Mouse (Mus musculus): ENCODE data around the gene Vmn1r45.
"Not testable (repeated sequence)": the region's sequence is repeated elsewhere in the genome, so short reads cannot be mapped to it uniquely, and the experiment has no call there.

Gene Vmn1r45

DNA sequence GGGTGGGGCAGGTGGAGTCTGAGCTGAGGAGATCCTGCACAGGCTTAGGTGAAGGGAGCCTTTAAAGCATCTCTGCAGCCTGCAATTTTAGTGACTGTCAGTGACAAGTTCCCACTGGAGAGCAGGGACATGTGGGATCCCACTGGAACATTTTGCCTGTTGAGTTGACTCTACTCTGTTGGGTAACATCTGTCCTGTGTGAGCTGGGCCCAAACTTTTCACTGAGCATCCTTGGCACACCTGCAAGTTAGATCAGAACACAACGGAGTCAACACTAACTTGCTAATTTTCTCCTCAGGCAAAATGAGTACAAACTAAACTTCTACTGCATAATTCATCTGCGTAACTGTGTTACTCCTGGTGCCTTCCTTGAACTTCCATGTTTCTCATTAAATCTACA lies at the start of gene Vmn1r45:
Gene Vmn1r45, minus strand, starts transcription at position 101 of the 400 bp plus-strand sequence.
- not testable (repeated sequence) for DNase-seq (ENCODE audit: low spot score)

DNA sequence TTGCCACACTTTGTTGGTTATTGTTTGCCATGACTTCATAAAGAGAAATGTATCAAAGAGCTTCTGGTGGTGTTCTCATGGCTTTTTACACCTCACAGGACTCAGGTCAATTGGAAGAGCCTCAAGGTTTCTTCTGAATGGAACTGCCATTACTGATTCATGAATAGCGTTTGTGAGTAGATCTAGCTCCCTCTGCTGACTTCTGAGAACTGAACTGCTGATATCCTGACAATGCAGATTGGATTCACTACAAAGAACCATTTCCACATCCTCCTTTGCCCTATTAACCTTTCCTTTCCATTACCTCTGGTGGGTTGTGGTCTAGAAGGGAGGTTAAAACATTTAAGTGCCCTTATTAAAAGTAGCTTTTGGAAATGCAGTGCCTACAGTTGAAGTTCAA lies 45.6 kb upstream of the Vmn1r45 start:
- no peak for DNase-seq (ENCODE audit: low spot score)

GRCm38 (mm10) chr6:89969013-89969412 lies 28.6 kb upstream of the Vmn1r45 start, which contains the start of gene Vmn1r46:
Gene Vmn1r46 (plus strand): TSS chr6:89969313.
- DNase-seq (ENCODE audit: low spot score): no peak

- no peak for DNase-seq (ENCODE audit: low spot score)
Measured at GRCm38 (mm10) chr6:89966341-89966740, 25.9 kb upstream of the Vmn1r45 start.

- no peak for DNase-seq (ENCODE audit: low spot score)
Measured at GRCm38 (mm10) chr6:89953556-89953955, 13.2 kb upstream of the Vmn1r45 start.

DNA sequence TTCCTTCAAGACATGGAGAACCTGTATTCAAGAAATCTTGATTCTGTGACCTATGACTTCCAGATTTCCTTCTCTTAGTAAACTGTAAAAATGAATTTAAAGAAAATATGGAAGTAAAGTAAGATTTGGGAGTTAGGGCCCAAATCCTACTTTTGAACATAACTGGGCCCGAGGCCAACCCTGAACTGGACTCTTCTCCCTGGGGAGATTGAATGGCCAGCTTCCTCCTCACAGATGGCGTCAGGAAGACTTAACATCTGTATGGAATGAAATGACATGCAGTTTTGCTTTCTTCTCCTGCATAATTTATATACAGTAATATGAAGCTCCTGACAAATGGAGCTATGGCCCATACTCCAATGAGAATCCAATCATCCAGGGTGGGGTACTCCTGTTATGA lies 528 bp upstream of the Vmn1r45 start:
- DNase-seq (ENCODE audit: low spot score): no peak

GRCm38 (mm10) chr6:89883812-89884211 lies 56.6 kb downstream of the Vmn1r45 start:
- DNase-seq (ENCODE audit: low spot score): no peak

DNA sequence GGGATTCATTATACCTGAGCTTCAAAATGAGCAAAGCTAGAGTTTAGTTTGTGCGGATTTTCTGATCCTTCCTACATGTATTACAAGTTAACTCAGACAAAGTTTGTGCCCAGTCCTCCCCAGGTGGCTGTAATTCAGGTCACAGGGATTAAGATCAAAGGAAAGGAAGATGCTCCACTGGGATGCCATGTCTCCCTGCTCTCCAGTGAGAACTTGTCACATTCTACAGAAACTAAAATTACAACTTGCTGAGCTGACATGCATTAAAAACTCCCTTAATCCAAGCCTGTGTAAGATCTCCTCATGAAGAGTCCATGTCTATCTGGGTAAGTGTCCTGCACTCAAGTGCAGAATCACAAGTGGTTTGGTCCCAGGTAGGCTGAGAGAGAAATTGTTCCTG lies 57.0 kb downstream of the Vmn1r45 start, which contains the start of gene Vmn1r44:
Gene Vmn1r44, plus strand, starts transcription at position 301 of the 400 bp plus-strand sequence.
- DNase-seq (ENCODE audit: low spot score): no peak

All from testis, postnatal 14 days (tissue).